Mouse (Mus musculus) MEL (cell line): ENCODE data around the gene Nell2. TPM values are rescaled to one million over a fixed set of nuclear protein-coding genes. Genes with fewer than 3 reads are reported as not detected.

Source experiments
- DNase-seq: peaks from one replicate; pipeline ENCODE4 v3.0.0; 2011; ENCODE audit warnings: low read depth, low spot score
- H3K27ac ChIP-seq: 2 replicates; pipeline ENCODE4 v1.5.1; 2012; ENCODE audit warnings: low read depth, mild to moderate bottlenecking, control low read depth, low read length, moderate library complexity; ENCODE audit not compliant: control insufficient read depth
- H3K27me3 ChIP-seq, 2 experiments: fragments of 150-350 bp in 1 of 2; sonication (generic) in 1 of 2; 2 replicates each; pipeline ENCODE4 v1.6.1; 2012; ENCODE audit warnings: low read length in 2 of 2, mild to moderate bottlenecking in 2 of 2, improper control_type of control experiment in 1 of 2, moderate library complexity in 1 of 2; ENCODE audit not compliant: insufficient read depth in 2 of 2, control insufficient read depth in 1 of 2
- H3K36me3 ChIP-seq, 2 experiments: 2 replicates each; pipeline ENCODE4 v1.6.1; 2012 to 2014; ENCODE audit warnings: low read length in 2 of 2, improper control_type of control experiment in 1 of 2, inconsistent platforms in 1 of 2, mild to moderate bottlenecking in 1 of 2; ENCODE audit not compliant: insufficient read depth in 2 of 2, control insufficient read depth in 1 of 2
- H3K4me1 ChIP-seq, 2 experiments: fragments of 150-350 bp in 1 of 2; sonication (generic) in 1 of 2; 2 replicates each; pipeline ENCODE4 v1.6.1; 2012; ENCODE audit warnings: low read length in 2 of 2, improper control_type of control experiment in 1 of 2, mild to moderate bottlenecking in 1 of 2; ENCODE audit not compliant: insufficient read depth in 2 of 2, control insufficient read depth in 1 of 2
- H3K4me3 ChIP-seq, 2 experiments: fragments of 150-350 bp in 1 of 2; sonication (generic) in 1 of 2; 2 replicates each; pipeline ENCODE4 v1.5.1; 2012; ENCODE audit warnings: low read depth in 2 of 2, low read length in 2 of 2, mild to moderate bottlenecking in 2 of 2, moderate library complexity in 2 of 2, control low read depth in 1 of 2, improper control_type of control experiment in 1 of 2; ENCODE audit not compliant: control insufficient read depth in 1 of 2, insufficient read depth in 1 of 2
- H3K79me2 ChIP-seq: 2 replicates; pipeline ENCODE4 v1.6.1; 2012; ENCODE audit warnings: mild to moderate bottlenecking, low read length, moderate library complexity; ENCODE audit not compliant: control insufficient read depth, poor library complexity, insufficient read depth
- H3K9ac ChIP-seq: 2 replicates; pipeline ENCODE4 v1.6.1; 2012; ENCODE audit warnings: low read depth, mild to moderate bottlenecking, control low read depth, low read length, moderate library complexity; ENCODE audit not compliant: control insufficient read depth, poor library complexity, severe bottlenecking
- H3K9me3 ChIP-seq: fragments of 150-350 bp; sonication (generic); replicated peaks from 2 replicates; pipeline ENCODE4 v1.6.1; 2012; ENCODE audit warnings: mild to moderate bottlenecking, low read length, improper control_type of control experiment, moderate library complexity; ENCODE audit not compliant: insufficient read depth
- BHLHE40 ChIP-seq: IDR thresholded peaks from 2 replicates; pipeline ENCODE4 v1.6.1; 2012; ENCODE audit warnings: low read depth, mild to moderate bottlenecking, inconsistent platforms, low read length, improper control_type of control experiment, borderline replicate concordance
- CTCF ChIP-seq, 3 experiments: IDR thresholded peaks in 2 of 3; conservative IDR thresholded peaks in 1 of 3; 2 replicates each; pipeline ENCODE4 v1.5.1; 2011 to 2012; ENCODE audit warnings: low read length in 3 of 3, low read depth in 2 of 3, mild to moderate bottlenecking in 2 of 3, improper control_type of control experiment in 1 of 3, inconsistent platforms in 1 of 3, mixed read lengths in 1 of 3, moderate library complexity in 1 of 3; ENCODE audit not compliant: control insufficient read depth in 1 of 3, insufficient read depth in 1 of 3, poor library complexity in 1 of 3, severe bottlenecking in 1 of 3
- ELF1 ChIP-seq: IDR thresholded peaks from 2 replicates; pipeline ENCODE4 v1.6.1; 2014; ENCODE audit warnings: low read depth, mild to moderate bottlenecking, inconsistent platforms, low read length, improper control_type of control experiment, moderate library complexity
- GABPA ChIP-seq: IDR thresholded peaks from 2 replicates; pipeline ENCODE4 v1.6.1; 2012; ENCODE audit warnings: low read depth, mild to moderate bottlenecking, inconsistent platforms, low read length, improper control_type of control experiment, moderate library complexity
- GATA1 ChIP-seq: IDR thresholded peaks from 2 replicates; pipeline ENCODE4 v1.6.1; 2011; ENCODE audit warnings: low read depth, low read length, improper control_type of control experiment
- JUND ChIP-seq: IDR thresholded peaks from 2 replicates; pipeline ENCODE4 v1.6.1; 2011; ENCODE audit warnings: low read depth, mild to moderate bottlenecking, improper control_type of control experiment, low read length
- KAT2A ChIP-seq: conservative IDR thresholded peaks from 2 replicates; pipeline ENCODE4 v1.6.1; 2012; ENCODE audit warnings: low read depth, low read length, improper control_type of control experiment, inconsistent platforms
- MAZ ChIP-seq: IDR thresholded peaks from 2 replicates; pipeline ENCODE4 v1.6.1; 2012; ENCODE audit warnings: low read depth, mild to moderate bottlenecking, inconsistent platforms, low read length, improper control_type of control experiment
- MYC ChIP-seq: IDR thresholded peaks from 2 replicates; pipeline ENCODE4 v1.6.1; 2011; ENCODE audit warnings: low read depth, mild to moderate bottlenecking, low read length, improper control_type of control experiment, moderate library complexity
- RAD21 ChIP-seq: IDR thresholded peaks from 2 replicates; pipeline ENCODE4 v1.6.1; 2011; ENCODE audit warnings: mild to moderate bottlenecking, low read depth, low read length, improper control_type of control experiment
- SMC3 ChIP-seq: IDR thresholded peaks from 2 replicates; pipeline ENCODE4 v1.6.1; 2011; ENCODE audit warnings: low read depth, low read length, improper control_type of control experiment
- TAL1 ChIP-seq: IDR thresholded peaks from 2 replicates; pipeline ENCODE4 v1.6.1; 2012; ENCODE audit warnings: mild to moderate bottlenecking, inconsistent platforms, low read length, moderate library complexity, mixed read lengths
- TCF12 ChIP-seq: IDR thresholded peaks from 2 replicates; pipeline ENCODE4 v1.6.1; 2014; ENCODE audit warnings: low read depth, mild to moderate bottlenecking, inconsistent platforms, low read length, improper control_type of control experiment, moderate library complexity
- ZC3H11A ChIP-seq: IDR thresholded peaks from 2 replicates; pipeline ENCODE4 v1.6.1; 2012; ENCODE audit warnings: low read depth, mild to moderate bottlenecking, inconsistent platforms, low read length, improper control_type of control experiment
- ZKSCAN1 ChIP-seq: IDR thresholded peaks from 2 replicates; pipeline ENCODE4 v1.6.1; 2012; ENCODE audit warnings: low read depth, mild to moderate bottlenecking, inconsistent platforms, low read length, improper control_type of control experiment, moderate library complexity
- polyA plus RNA-seq, 2 experiments: library from polyadenylated mRNA; stranded (reverse) in 1 of 2; unstranded in 1 of 2; fragments of >175 nt in 1 of 2; fragments of >200 nt in 1 of 2; gene quantifications; 2 replicates each; pipeline versions ENCODE4 v1.2.1 to v1.2.4; 2012; ENCODE audit warnings: low replicate concordance in 2 of 2, low read depth in 1 of 2; ENCODE audit not compliant: insufficient read length in 2 of 2, insufficient read depth in 1 of 2, missing spikeins in 1 of 2
- total RNA-seq: library from RNA; depleted of rRNA; stranded (reverse); fragments of 300-350 nt; gene quantifications from 2 replicates; pipeline ENCODE4 v1.2.3, GENCODE M21; 2012; rRNA removed

Nell2 gene
- total RNA-seq, result not detected in 2 replicates
- not detected for polyA plus RNA-seq

DNA sequence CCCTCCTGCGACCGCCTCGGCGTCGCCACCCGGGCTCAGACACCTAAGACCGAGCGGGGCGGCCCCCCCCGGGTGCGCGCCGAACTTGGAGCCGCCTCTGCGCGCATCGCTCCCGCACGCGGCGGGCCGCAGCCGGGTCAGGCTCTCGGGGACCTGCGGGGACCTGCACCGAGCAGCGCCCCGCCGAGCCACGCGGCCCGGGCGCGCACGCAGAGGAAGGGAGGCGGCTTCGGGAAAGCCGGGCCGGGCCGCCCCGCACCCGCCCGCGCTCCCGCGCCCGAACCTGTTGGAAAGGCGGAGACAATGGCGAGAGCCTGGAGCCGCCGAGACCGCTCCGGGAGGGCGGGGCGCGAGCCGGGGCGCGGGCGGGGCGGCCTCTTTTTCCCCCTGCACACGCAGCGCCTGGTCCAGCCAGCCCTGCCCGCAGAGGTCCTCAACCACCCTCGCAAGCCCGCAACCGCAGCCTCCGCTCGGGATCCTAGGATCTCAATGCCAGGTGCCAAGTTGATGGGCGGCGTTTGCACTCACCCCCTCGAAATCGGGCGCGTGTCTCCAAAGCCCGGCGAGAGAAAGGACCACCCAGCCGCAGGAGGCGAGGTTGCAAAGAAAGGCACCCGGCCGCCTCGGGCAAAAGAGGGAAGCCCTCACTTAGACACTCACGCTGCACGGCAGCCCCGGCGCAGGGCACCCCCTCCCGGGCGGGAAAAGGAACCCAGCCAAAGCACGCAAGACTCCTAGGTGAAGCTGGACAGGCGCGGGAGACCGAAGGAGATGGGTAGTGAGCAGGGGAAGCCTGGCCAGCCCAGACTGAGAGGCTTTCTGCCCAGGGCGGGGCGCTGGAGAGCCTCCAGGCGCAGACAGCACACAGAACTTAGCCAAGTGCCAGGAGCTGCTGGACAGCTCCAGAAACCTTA is at the start of gene Nell2:
Nell2 (minus strand) TSS at position 612 of the 914 bp plus-strand sequence.
- H3K27me3 ChIP-seq, result no peaks in the 10 kb centered on the region
- no peak for DNase-seq
- H3K79me2 ChIP-seq, result no peaks in the 10 kb centered on the region
- no peak within 1 kb of the TSS for H3K27ac ChIP-seq
- no peaks in the 10 kb centered on the region for H3K9me3 ChIP-seq
- H3K9ac ChIP-seq, result no peak within 1 kb of the TSS
- H3K4me1 ChIP-seq, result no peaks in the 10 kb centered on the region
- H3K4me3 ChIP-seq, result no peak within 1 kb of the TSS
- TF ChIP-seq CTCF (IDR thresholded peaks at IDR 0.05 in 2 of 3, conservative IDR thresholded peaks at IDR 0.05 in 1 of 3; ENCODE audit: control insufficient read depth in 1 of 3, insufficient read depth in 1 of 3, low read depth in 2 of 3, low read length in 3 of 3, poor library complexity in 1 of 3, severe bottlenecking in 1 of 3) (no peak), TCF12 (no peak), MYC (no peak), BHLHE40 (no peak)
- TF ChIP-seq, all 39 proteins: peak for 0
- H3K36me3 ChIP-seq, result no peaks in the 10 kb centered on the region

DNA sequence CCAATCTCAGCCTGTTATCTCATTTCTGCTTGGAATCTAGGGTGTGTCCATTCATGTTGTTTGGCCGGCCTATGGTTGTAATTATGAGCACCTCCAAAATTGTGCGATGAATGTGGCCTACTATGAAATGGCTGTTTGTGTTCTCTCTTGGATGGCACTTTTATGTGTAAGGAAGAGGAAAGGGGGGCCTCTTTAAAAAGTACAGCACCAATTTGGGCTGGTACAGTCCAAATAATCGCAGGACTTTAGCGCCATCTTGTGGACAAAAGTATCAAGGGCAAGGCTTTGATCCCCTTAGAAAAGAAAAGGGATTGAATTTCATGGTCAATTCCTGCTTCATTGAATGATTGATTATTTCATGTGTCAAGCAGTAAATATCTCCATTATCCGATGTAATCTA is 46.3 kb upstream of the Nell2 start:
- H3K9ac ChIP-seq, result no peak overlapping the region
- TF ChIP-seq KAT2A (no peak), RAD21 (peak; percentile 96), JUND (0 out of 2 replicates have a peak, but pooled peaks have one; percentile 25), MAZ (0 out of 2 replicates have a peak, but pooled peaks have one; percentile 44), CTCF (IDR thresholded peaks at IDR 0.05 in 2 of 3, conservative IDR thresholded peaks at IDR 0.05 in 1 of 3; ENCODE audit: control insufficient read depth in 1 of 3, insufficient read depth in 1 of 3, low read depth in 2 of 3, low read length in 3 of 3, poor library complexity in 1 of 3, severe bottlenecking in 1 of 3) (peak; percentile 69 to 95 (median 93)), BHLHE40 (peak; percentile 37; the same call in 1 of the 2 replicates), TAL1 (no peak), ZC3H11A (peak; percentile 79), ZKSCAN1 (no peak), ELF1 (0 out of 2 replicates have a peak, but pooled peaks have one; percentile 6), GATA1 (0 out of 2 replicates have a peak, but pooled peaks have one; percentile 24), GABPA (no peak), SMC3 (peak; percentile 94)
- TF ChIP-seq, all 39 proteins: peak for 9
- DNase-seq, result peak; percentile 71

More for the DNA sequence above, 46.3 kb upstream of the Nell2 start:
- no peak overlapping the region for H3K4me3 ChIP-seq
- no peaks in the 10 kb centered on the region for H3K9me3 ChIP-seq
- H3K36me3 ChIP-seq, result no peaks in the 10 kb centered on the region
- no peaks in the 10 kb centered on the region for H3K79me2 ChIP-seq
- H3K27me3 ChIP-seq, result peaks cover 0 to 3% of the 10 kb centered on the region in 2 experiments; a peak in 1 of 4 replicates
- H3K27ac ChIP-seq, result no peak overlapping the region
- H3K4me1 ChIP-seq, result no peaks in the 10 kb centered on the region
